Comparison of ENCODE assay signal across 13 mouse cellular contexts in the genomic region with DNA sequence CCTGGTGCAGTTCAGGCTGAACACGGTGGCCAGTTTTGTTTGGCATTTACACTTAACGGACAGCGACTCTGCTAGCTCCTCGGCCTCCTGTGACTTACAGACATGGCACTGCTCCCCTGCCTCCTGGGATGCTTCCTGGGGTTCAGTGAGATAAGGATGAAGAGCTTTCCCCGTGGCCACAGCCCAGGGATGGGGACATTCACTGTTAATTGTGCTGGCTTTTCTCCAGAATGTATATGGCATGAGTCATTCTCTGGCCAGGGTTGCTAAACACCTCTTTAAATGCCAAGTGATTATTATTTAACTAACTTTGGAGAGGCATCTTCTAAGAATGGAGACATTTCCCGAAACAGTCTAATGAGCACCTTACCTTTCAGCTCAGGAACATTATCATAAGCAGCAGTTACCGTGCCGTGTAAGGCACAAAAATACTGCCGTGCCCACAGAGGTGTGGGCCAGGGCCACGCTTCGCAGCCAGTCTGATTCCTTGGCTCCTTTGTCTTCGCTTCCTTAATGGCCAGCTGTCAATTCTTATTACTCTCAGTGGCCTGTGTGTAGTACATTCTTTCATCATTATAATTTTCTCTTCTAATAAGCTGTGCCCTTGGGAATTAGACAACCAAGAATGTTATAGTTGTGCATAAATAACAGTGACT.
A peak's percentile ranks its signal among the peaks of the same experiment; 100 is the strongest.
DNase-seq lines count a peak whose midpoint lies in the region; ATAC-seq and TF ChIP-seq lines count a peak whose summit lies in the region.
"Had no signal": no experiment of that assay in that cellular context is flagged by ENCODE, and none has a peak within 500 bp of the region (broad histone marks: within the 10 kb centered on the region; RNA-seq: fewer than 3 reads in every experiment).

No protein-coding gene starts in this region.

- intact Hi-C loops in heart, postnatal 25 days (cut with DNase I) = no loop called here
- intact Hi-C loops in left cerebral cortex, postnatal 25 days (cut with DNase I) = no loop called here

- in situ Hi-C loops in Patski (cut with MboI; ENCODE audit: low pct_unique_long_range_greater_than_20kb) = no loop called here

- H3K9ac ChIP-seq in lung, embryonic 16.5 days (ENCODE audit: low read length) = no peak overlapping the region
- H3K9ac ChIP-seq: liver, embryonic 13.5 days had no signal

- no peak for DNase-seq in heart, embryonic 10.5 days (ENCODE audit: low spot score)
- no peak for DNase-seq in heart, postnatal 25 days (ENCODE audit: low spot score)
- DNase-seq in lung, adult 18-20 months = no peak
- DNase-seq in Patski (ENCODE audit: low read depth, low spot score) = peak; percentile 83
- DNase-seq in lung, postnatal 36 days = peak; percentile 47
- DNase-seq in layer of hippocampus, postnatal 14 days (ENCODE audit: low spot score in 2 of 2) = no peak
- DNase-seq in left cerebral cortex, postnatal 25 days (ENCODE audit: low spot score in 2 of 2) = no peak
- DNase-seq: adrenal gland, postnatal 36 days; gastrocnemius, postnatal 10 days; kidney, postnatal 14 days; liver, embryonic 13.5 days; spleen, adult 18-20 months had no signal

- no peak overlapping the region for H3K4me2 ChIP-seq in lung, embryonic 16.5 days (ENCODE audit: low read depth, low read length)
- H3K4me2 ChIP-seq: liver, embryonic 13.5 days had no signal

- peak; percentile 49; the same call in 1 of the 2 replicates for ATAC-seq in lung, embryonic 16.5 days (ENCODE audit: low read depth)
- ATAC-seq in Patski = peak; percentile 75

- H3K4me1 ChIP-seq in heart, embryonic 10.5 days = peaks cover 16% of the 10 kb centered on the region
- H3K4me1 ChIP-seq in lung, embryonic 16.5 days (replicated peaks; ENCODE audit: control insufficient read depth, insufficient read depth, low read length) = peaks cover 8% of the 10 kb centered on the region
- H3K4me1 ChIP-seq: liver, embryonic 13.5 days had no signal

- POLR2A ChIA-PET in Patski (lab: Charles Lee) = interaction anchor here (0.9 to 1.6 kb wide), 2 partner anchors 9 kb away, joined by 3 to 4 read pairs; no protein-coding TSS in a partner anchor

- H3K36me3 ChIP-seq in heart, embryonic 10.5 days = no peaks in the 10 kb centered on the region
- H3K36me3 ChIP-seq in lung, embryonic 16.5 days (ENCODE audit: control insufficient read depth, insufficient read depth, low read length) = no peaks in the 10 kb centered on the region
- H3K36me3 ChIP-seq: liver, embryonic 13.5 days had no signal

- CTCF ChIA-PET in Patski (lab: Charles Lee) = interaction anchor here (0.6 to 3.1 kb wide), 4 partner anchors 18 to 328 kb away, joined by 3 to 14 read pairs (median 3); no protein-coding TSS in a partner anchor

- H3K9me3 ChIP-seq in heart, embryonic 10.5 days = no peaks in the 10 kb centered on the region
- no peaks in the 10 kb centered on the region for H3K9me3 ChIP-seq in lung, embryonic 16.5 days (ENCODE audit: control insufficient read depth, low read length)
- H3K9me3 ChIP-seq: liver, embryonic 13.5 days had no signal

- no peaks in the 10 kb centered on the region for H3K27me3 ChIP-seq in heart, embryonic 10.5 days (ENCODE audit: insufficient read depth, poor library complexity, severe bottlenecking)
- no peaks in the 10 kb centered on the region for H3K27me3 ChIP-seq in lung, embryonic 16.5 days (ENCODE audit: control insufficient read depth, insufficient read depth, low read depth, low read length)
- H3K27me3 ChIP-seq in Patski = no peaks in the 10 kb centered on the region
- H3K27me3 ChIP-seq: liver, embryonic 13.5 days had no signal

- 0 out of 2 replicates have a peak overlapping the region, but pooled peaks have one; percentile 12 for H3K27ac ChIP-seq in heart, embryonic 10.5 days
- no peak overlapping the region for H3K27ac ChIP-seq in lung, embryonic 16.5 days (ENCODE audit: low read length)
- H3K27ac ChIP-seq: liver, embryonic 13.5 days had no signal

- TF ChIP-seq CTCF in Patski (IDR thresholded peaks at IDR 0.05) = no peak

- WGBS in heart, embryonic 10.5 days = 47% methylated on average over 12 of the region's 12 CpGs
- WGBS in lung, embryonic 16.5 days = 41% methylated on average over 12 of the region's 12 CpGs

- H3K4me3 ChIP-seq in heart, embryonic 10.5 days = no peak overlapping the region
- H3K4me3 ChIP-seq in lung, embryonic 16.5 days (ENCODE audit: low read length) = no peak overlapping the region
- H3K4me3 ChIP-seq: liver, embryonic 13.5 days had no signal

Comparison
In these comparisons a context has a peak if more than half of its experiments do, and no peak if none do; other contexts are left out.
1. DNase-seq: peak in Patski (single experiment) and lung, postnatal 36 days (single experiment); none in heart, embryonic 10.5 days (single experiment), heart, postnatal 25 days (single experiment), lung, adult 18-20 months (0 of 2), layer of hippocampus, postnatal 14 days (0 of 2) and left cerebral cortex, postnatal 25 days (0 of 2).